12 mouse cellular contexts compared by ENCODE assay signal in genomic region chr2:31214211-31214796, GRCm38 (mm10). TPM values are rescaled to one million over a fixed set of nuclear protein-coding genes. Genes with fewer than 3 reads are reported as not detected.
DNase-seq lines count a peak whose midpoint lies in the region; ATAC-seq lines count a peak whose summit lies in the region.
"Had no signal": no experiment of that assay in that cellular context is flagged by ENCODE, and none has a peak within 500 bp of the region (broad histone marks: within the 10 kb centered on the region; RNA-seq: fewer than 3 reads in every experiment).

No protein-coding gene starts in this region.

- peaks cover 55% of the 10 kb centered on the region for H3K36me3 ChIP-seq in hindbrain, embryonic 12.5 days
- H3K36me3 ChIP-seq in hindbrain, embryonic 14.5 days (replicated peaks; ENCODE audit: control insufficient read depth, insufficient read depth), result peaks cover 49% of the 10 kb centered on the region
- H3K36me3 ChIP-seq in forebrain, embryonic 16.5 days (ENCODE audit: control insufficient read depth, insufficient read depth), result peaks cover 10% of the 10 kb centered on the region
- no peaks in the 10 kb centered on the region; the same call in none of the 2 replicates for H3K36me3 ChIP-seq in midbrain, embryonic 16.5 days (ENCODE audit: control insufficient read depth, insufficient read depth, low read length)

- H3K4me3 ChIP-seq in hindbrain, embryonic 12.5 days, result no peak overlapping the region
- H3K4me3 ChIP-seq in hindbrain, embryonic 14.5 days (replicated peaks; ENCODE audit: low read length), result no peak overlapping the region
- no peak overlapping the region for H3K4me3 ChIP-seq in forebrain, embryonic 16.5 days (replicated peaks; ENCODE audit: low read length)
- H3K4me3 ChIP-seq in midbrain, embryonic 16.5 days (ENCODE audit: low read depth, low read length), result no peak overlapping the region
- H3K4me3 ChIP-seq: embryonic facial prominence, embryonic 12.5 days had no signal

- no peak for ATAC-seq in hindbrain, embryonic 12.5 days (ENCODE audit: low FRiP score)
- no peak for ATAC-seq in hindbrain, embryonic 14.5 days (ENCODE audit: low FRiP score)
- peak; percentile 82 for ATAC-seq in forebrain, embryonic 16.5 days
- peak; percentile 60; the same call in 1 of the 2 replicates for ATAC-seq in midbrain, embryonic 16.5 days
- ATAC-seq: inflammation-experienced regulatory T-cells, adult 6 months had no signal

- no peaks in the 10 kb centered on the region for H3K27me3 ChIP-seq in hindbrain, embryonic 12.5 days
- no peaks in the 10 kb centered on the region for H3K27me3 ChIP-seq in hindbrain, embryonic 14.5 days (ENCODE audit: control insufficient read depth, insufficient read depth, low read length)
- no peaks in the 10 kb centered on the region for H3K27me3 ChIP-seq in forebrain, embryonic 16.5 days (replicated peaks; ENCODE audit: control insufficient read depth, insufficient read depth, low read length)
- no peaks in the 10 kb centered on the region for H3K27me3 ChIP-seq in midbrain, embryonic 16.5 days (ENCODE audit: control insufficient read depth, insufficient read depth, low read depth, low read length)
- H3K27me3 ChIP-seq: embryonic facial prominence, embryonic 12.5 days had no signal

- peaks cover 7% of the 10 kb centered on the region; the same call in 1 of the 2 replicates for H3K4me1 ChIP-seq in hindbrain, embryonic 12.5 days
- H3K4me1 ChIP-seq in hindbrain, embryonic 14.5 days (replicated peaks; ENCODE audit: control insufficient read depth, insufficient read depth, low read length), result no peaks in the 10 kb centered on the region; the same call in 1 of the 2 replicates
- peaks cover 5% of the 10 kb centered on the region for H3K4me1 ChIP-seq in forebrain, embryonic 16.5 days (replicated peaks; ENCODE audit: control insufficient read depth, insufficient read depth, low read length)
- H3K4me1 ChIP-seq in midbrain, embryonic 16.5 days (ENCODE audit: control insufficient read depth, insufficient read depth, low read length), result peaks cover 9% of the 10 kb centered on the region
- H3K4me1 ChIP-seq: embryonic facial prominence, embryonic 12.5 days had no signal

- H3K4me2 ChIP-seq in hindbrain, embryonic 12.5 days (replicated peaks), result no peak overlapping the region
- no peak overlapping the region for H3K4me2 ChIP-seq in hindbrain, embryonic 14.5 days (replicated peaks)
- H3K4me2 ChIP-seq in forebrain, embryonic 16.5 days (ENCODE audit: low read length), result no peak overlapping the region
- H3K4me2 ChIP-seq in midbrain, embryonic 16.5 days (ENCODE audit: low read length), result no peak overlapping the region
- H3K4me2 ChIP-seq: embryonic facial prominence, embryonic 12.5 days had no signal

- H3K9me3 ChIP-seq in hindbrain, embryonic 12.5 days (replicated peaks), result no peaks in the 10 kb centered on the region
- no peaks in the 10 kb centered on the region for H3K9me3 ChIP-seq in hindbrain, embryonic 14.5 days (ENCODE audit: control insufficient read depth, low read length)
- no peaks in the 10 kb centered on the region for H3K9me3 ChIP-seq in forebrain, embryonic 16.5 days (ENCODE audit: control insufficient read depth, low read length)
- H3K9me3 ChIP-seq in midbrain, embryonic 16.5 days (replicated peaks; ENCODE audit: control insufficient read depth, low read length, poor library complexity, severe bottlenecking), result no peaks in the 10 kb centered on the region
- H3K9me3 ChIP-seq: embryonic facial prominence, embryonic 12.5 days had no signal

- DNase-seq in hindbrain, embryonic 14.5 days (ENCODE audit: low spot score), result no peak
- peak; percentile 65 for DNase-seq in retina, postnatal 1 day
- no peak for DNase-seq in retina, embryonic 14.5 days (ENCODE audit: low spot score)
- DNase-seq in ovary, adult 18-20 months (ENCODE audit: low spot score), result no peak
- no peak for DNase-seq in adrenal gland, postnatal 36 days
- DNase-seq: cerebellum, postnatal 25 days had no signal

- H3K27ac ChIP-seq in hindbrain, embryonic 12.5 days, result 0 out of 2 replicates have a peak overlapping the region, but pooled peaks have one; percentile 7
- H3K27ac ChIP-seq in hindbrain, embryonic 14.5 days, result no peak overlapping the region
- H3K27ac ChIP-seq in forebrain, embryonic 16.5 days (ENCODE audit: low read length), result no peak overlapping the region
- H3K27ac ChIP-seq in midbrain, embryonic 16.5 days (ENCODE audit: low read length), result no peak overlapping the region
- H3K27ac ChIP-seq: embryonic facial prominence, embryonic 12.5 days; stomach, postnatal 0 days had no signal

- 82% methylated on average over 16 of the region's 16 CpGs for WGBS in hindbrain, embryonic 12.5 days
- 66% methylated on average over 16 of the region's 16 CpGs for whole genome bisulfite sequencing in hindbrain, embryonic 14.5 days
- WGBS in forebrain, embryonic 16.5 days, result 44% methylated on average over 16 of the region's 16 CpGs
- 65% methylated on average over 16 of the region's 16 CpGs for WGBS in midbrain, embryonic 16.5 days

- H3K9ac ChIP-seq in hindbrain, embryonic 12.5 days, result no peak overlapping the region
- no peak overlapping the region for H3K9ac ChIP-seq in hindbrain, embryonic 14.5 days
- H3K9ac ChIP-seq in forebrain, embryonic 16.5 days (replicated peaks; ENCODE audit: low read depth, low read length), result no peak overlapping the region
- no peak overlapping the region for H3K9ac ChIP-seq in midbrain, embryonic 16.5 days (ENCODE audit: low read depth, low read length)
- H3K9ac ChIP-seq: embryonic facial prominence, embryonic 12.5 days had no signal

RNA-seq across cellular contexts. Expression of gene Ncs1, which starts 31.3 kb away (rescaled TPM):
- polyA plus RNA-seq in hindbrain, embryonic 12.5 days (2016; fragmentation: Nextera tagmentation; extraction: Ambion mirVana), result 99.8 and 107 TPM in 2 replicates
- polyA plus RNA-seq in hindbrain, embryonic 14.5 days (2014; fragmentation: Nextera tagmentation; extraction: Ambion mirVana), result 213 TPM in 2 replicates
- polyA plus RNA-seq in forebrain, embryonic 16.5 days (2015; fragmentation: Nextera tagmentation; extraction: Ambion mirVana), result 112 and 119 TPM in 2 replicates
- 148 and 164 TPM in 2 replicates for polyA plus RNA-seq in midbrain, embryonic 16.5 days (2015; fragmentation: Nextera tagmentation; extraction: Ambion mirVana)
- 1 to 10 TPM; 3.9 to 7.8 TPM for total RNA-seq in adrenal gland, postnatal 36 days (2021)

Comparison
In these comparisons a context has a peak if more than half of its experiments do, and no peak if none do; other contexts are left out.
1. ATAC-seq: peak in forebrain, embryonic 16.5 days (single experiment) and midbrain, embryonic 16.5 days (single experiment); none in hindbrain, embryonic 12.5 days (single experiment) and hindbrain, embryonic 14.5 days (single experiment).